Mouse (Mus musculus) erythroblast, embryonic 14.5 days (primary cell): Measurements from ENCODE around the gene Gpt2.

Source experiments
- GATA1 ChIP-seq: IDR thresholded peaks from 2 replicates; pipeline ENCODE4 v1.6.1; 2012; ENCODE audit warnings: low read length, inconsistent platforms, mixed read lengths
- TAL1 ChIP-seq: IDR thresholded peaks from 3 replicates; pipeline ENCODE4 v1.6.1; 2012; ENCODE audit warnings: low read length, inconsistent platforms, mixed read lengths

DNA sequence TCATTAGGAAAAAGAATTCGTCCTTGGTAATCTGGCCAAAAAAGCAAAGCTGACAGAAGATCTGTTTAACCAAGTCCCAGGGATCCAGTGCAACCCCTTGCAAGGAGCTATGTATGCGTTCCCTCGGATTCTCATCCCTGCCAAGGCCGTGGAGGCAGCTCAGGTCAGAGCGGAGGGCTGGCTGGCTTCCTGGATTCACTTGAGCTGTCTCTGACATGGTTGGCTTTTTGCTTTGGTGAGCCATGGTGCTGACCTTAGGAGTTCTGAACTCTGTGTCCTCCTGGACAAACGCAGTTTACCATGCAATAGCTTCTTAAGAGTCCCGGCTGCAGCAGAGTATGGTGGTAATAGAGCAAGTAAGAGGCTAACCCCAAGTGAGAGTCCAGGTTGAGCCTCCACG, 29.0 kb downstream of the Gpt2 start:
- TF ChIP-seq TAL1 (no peak), GATA1 (no peak)
